Mouse (Mus musculus) ES-E14 (cell line): ENCODE measurements at regions not wholly inside any gene's neighbourhood (a gene's known extent, or its start where the extent isn't known, plus 50 kb on each side); places are given as distances from the start of the nearest gene placed in this dataset.

Source experiments
- DNase-seq: peaks from one replicate; pipeline ENCODE4 v3.0.0-alpha.2; 2013; ENCODE audit warnings: low read depth, low spot score
- H3K27ac ChIP-seq: 2 replicates; pipeline ENCODE4 v1.5.1; 2012; ENCODE audit warnings: low read depth, mild to moderate bottlenecking, low read length, moderate library complexity, mixed read lengths; ENCODE audit not compliant: poor library complexity, insufficient read depth, severe bottlenecking
- H3K36me3 ChIP-seq: 2 replicates; pipeline ENCODE4 v1.6.1; 2012; ENCODE audit warnings: mild to moderate bottlenecking, low read length, moderate library complexity, mixed read lengths; ENCODE audit not compliant: control insufficient read depth, poor library complexity, insufficient read depth, severe bottlenecking
- H3K4me1 ChIP-seq, 2 experiments: fragments of 150-350 bp in 1 of 2; sonication (generic) in 1 of 2; 2 replicates each; pipeline ENCODE4 v1.6.1; 2012; ENCODE audit warnings: low read length in 2 of 2, mild to moderate bottlenecking in 1 of 2, mixed read lengths in 1 of 2; ENCODE audit not compliant: control insufficient read depth in 2 of 2, insufficient read depth in 2 of 2, poor library complexity in 1 of 2
- H3K4me3 ChIP-seq, 2 experiments: fragments of 150-350 bp in 1 of 2; sonication (generic) in 1 of 2; 2 replicates each; pipeline ENCODE4 v1.5.1; 2012; ENCODE audit warnings: low read length in 2 of 2, low read depth in 1 of 2, mild to moderate bottlenecking in 1 of 2, mixed read lengths in 1 of 2; ENCODE audit not compliant: insufficient read depth in 1 of 2, poor library complexity in 1 of 2, severe bottlenecking in 1 of 2
- H3K9ac ChIP-seq: 2 replicates; pipeline ENCODE4 v1.6.1; 2012; ENCODE audit warnings: low read depth, mild to moderate bottlenecking, low read length, mixed read lengths; ENCODE audit not compliant: poor library complexity, insufficient read depth, severe bottlenecking
- H3K9me3 ChIP-seq: fragments of 150-350 bp; sonication (generic); 2 replicates; pipeline ENCODE4 v1.6.1; 2012; ENCODE audit warnings: low read depth, mild to moderate bottlenecking, low read length; ENCODE audit not compliant: control insufficient read depth, insufficient read depth
- CHD2 ChIP-seq: IDR thresholded peaks from 2 replicates; pipeline ENCODE4 v1.6.1; 2014; ENCODE audit warnings: mild to moderate bottlenecking, low read depth, low read length, inconsistent platforms
- HCFC1 ChIP-seq: IDR thresholded peaks from 2 replicates; pipeline ENCODE4 v1.6.1; 2012; ENCODE audit warnings: low read length, inconsistent platforms, borderline replicate concordance; ENCODE audit not compliant: insufficient read depth
- MAFK ChIP-seq: IDR thresholded peaks from 2 replicates; pipeline ENCODE4 v1.6.1; 2014; ENCODE audit warnings: mild to moderate bottlenecking, low read depth, low read length, inconsistent platforms; ENCODE audit not compliant: insufficient read depth
- ZC3H11A ChIP-seq: IDR thresholded peaks from 2 replicates; pipeline ENCODE4 v1.6.1; 2012; ENCODE audit warnings: low read depth, mild to moderate bottlenecking, inconsistent platforms, low read length, borderline replicate concordance
- ZNF384 ChIP-seq: IDR thresholded peaks from 2 replicates; pipeline ENCODE4 v1.6.1; 2012; ENCODE audit warnings: low read depth, low read length, inconsistent platforms
- in situ Hi-C, 2 experiments: fragments of 600-800 bp; cut with MboI; formaldehyde crosslinking; loops; one replicate each; pipeline ENCODE4 v1.15.1; 2025; ENCODE audit warnings: low sequenced_read_pairs in 2 of 2, inconsistent platforms in 1 of 2; ENCODE audit not compliant: unreplicated experiment in 2 of 2

DNA sequence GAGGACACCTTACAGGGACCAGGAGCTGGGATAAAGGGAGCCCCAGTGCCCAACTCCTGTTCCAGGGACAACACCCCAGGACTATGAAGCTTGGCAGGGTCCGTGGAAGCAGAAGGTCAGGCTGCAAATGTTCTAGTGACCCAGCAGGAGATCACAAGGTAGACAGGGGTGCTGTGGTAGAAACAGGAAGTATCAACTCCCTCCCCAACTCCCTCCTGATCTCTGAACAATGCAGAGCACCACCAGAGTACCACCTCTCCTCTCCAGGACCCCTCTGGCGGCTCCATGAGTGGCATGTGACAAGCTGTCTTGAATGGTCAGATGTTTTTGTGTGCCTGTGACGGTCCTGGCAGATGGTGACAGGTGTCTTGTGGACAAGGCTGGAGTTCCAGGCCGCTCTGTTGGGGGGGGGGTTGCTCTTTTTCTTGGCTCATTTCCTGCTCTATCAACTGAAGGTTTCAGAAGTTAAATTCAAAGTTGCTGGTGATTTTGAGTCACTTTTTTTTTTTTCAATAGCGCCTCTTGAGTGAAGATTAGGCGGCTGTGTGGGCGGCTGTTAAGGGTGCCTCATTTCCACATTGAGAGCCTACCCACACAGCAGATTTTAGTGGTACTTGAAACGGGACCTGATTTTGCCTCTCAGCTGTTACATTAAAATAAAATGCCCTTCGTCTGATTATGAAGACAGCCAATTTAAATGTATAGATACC, 73.1 kb upstream of the 2410004P03Rik start:
- DNase-seq = no peak
- in situ Hi-C loops = loop anchor here in 1 of 2 experiments (25.0 kb wide), 1 partner anchor 103 kb away; the partner anchor contains the start of gene Kcnf1
- TF ChIP-seq ZNF384 (no peak), HCFC1 (no peak), CHD2 (no peak), MAFK (no peak), ZC3H11A (no peak)

GRCm38 (mm10) chr12:17071691-17072454, 60.3 kb upstream of the 2410004P03Rik start:
- DNase-seq = no peak
- Histone ChIP-seq H3K4me3 (no peak overlapping the region), H3K9me3 (no peaks in the 10 kb centered on the region), H3K4me1 (no peaks in the 10 kb centered on the region), H3K9ac (no peak overlapping the region), H3K27ac (no peak overlapping the region), H3K36me3 (no peaks in the 10 kb centered on the region)
- TF ChIP-seq HCFC1 = no peak
- no peak for TF ChIP-seq CHD2
- TF ChIP-seq ZC3H11A = no peak
- TF ChIP-seq MAFK = no peak
- in situ Hi-C loops = no loop called here

More for the DNA sequence above, 73.1 kb upstream of the 2410004P03Rik start:
- H3K4me1 ChIP-seq = 0 out of 4 replicates have a peak, but pooled peaks cover 0 to 2% of the 10 kb centered on the region in 2 experiments
- no peak overlapping the region for H3K27ac ChIP-seq
- no peaks in the 10 kb centered on the region for H3K9me3 ChIP-seq
- H3K9ac ChIP-seq = no peak overlapping the region
- H3K36me3 ChIP-seq = no peaks in the 10 kb centered on the region
- no peak overlapping the region for H3K4me3 ChIP-seq

DNA sequence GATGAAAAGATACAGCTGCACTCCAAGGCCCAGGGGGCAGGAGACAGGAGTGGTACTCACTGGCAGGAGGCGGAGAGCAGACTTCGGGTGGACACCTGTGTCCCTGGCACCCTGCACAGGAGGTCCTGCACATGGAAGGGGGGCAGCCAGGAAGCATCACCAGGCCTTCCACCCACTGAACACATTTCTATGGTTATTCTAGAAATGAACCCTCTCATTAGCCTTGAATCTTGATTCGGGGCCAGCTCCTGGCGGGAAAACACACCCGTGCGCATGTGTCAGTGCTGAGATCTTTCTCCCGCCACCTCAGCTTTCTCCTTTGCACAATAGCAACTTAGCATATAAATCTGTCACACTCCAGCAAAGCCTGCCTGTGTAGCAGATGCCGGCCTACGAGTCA, 58.3 kb upstream of the 2410004P03Rik start:
- Histone ChIP-seq H3K27ac (no peak overlapping the region), H3K9ac (no peak overlapping the region), H3K36me3 (no peaks in the 10 kb centered on the region), H3K4me1 (no peaks in the 10 kb centered on the region), H3K9me3 (no peaks in the 10 kb centered on the region), H3K4me3 (no peak overlapping the region)
- TF ChIP-seq HCFC1 (no peak), CHD2 (no peak), ZC3H11A (no peak), MAFK (no peak), ZNF384 (no peak)
- no peak for DNase-seq
- in situ Hi-C loops = no loop called here

GRCm38 (mm10) chr12:17069161-17069560, 57.6 kb upstream of the 2410004P03Rik start:
- no peak for DNase-seq
- Histone ChIP-seq H3K36me3 (no peaks in the 10 kb centered on the region), H3K9me3 (no peaks in the 10 kb centered on the region), H3K4me3 (no peak overlapping the region), H3K27ac (no peak overlapping the region), H3K9ac (no peak overlapping the region), H3K4me1 (no peaks in the 10 kb centered on the region)
- TF ChIP-seq ZC3H11A (no peak), CHD2 (no peak), MAFK (no peak), HCFC1 (no peak), ZNF384 (no peak)
- in situ Hi-C loops = no loop called here

- DNase-seq = no peak
- TF ChIP-seq ZNF384 (no peak), MAFK (no peak), ZC3H11A (no peak), CHD2 (no peak), HCFC1 (no peak)
- Histone ChIP-seq H3K9me3 (no peaks in the 10 kb centered on the region), H3K27ac (no peak overlapping the region), H3K4me1 (no peaks in the 10 kb centered on the region), H3K4me3 (no peak overlapping the region), H3K9ac (no peak overlapping the region), H3K36me3 (no peaks in the 10 kb centered on the region)
- in situ Hi-C loops = no loop called here
Measured at GRCm38 (mm10) chr12:17063920-17064319, 52.4 kb upstream of the 2410004P03Rik start.
